Mouse (Mus musculus) CD4-positive naive resting alpha-beta T cell, adult 76 days (primary cell): ENCODE measurements around the gene Fam76b. TPM values are rescaled to one million over a fixed set of nuclear protein-coding genes. Genes with fewer than 3 reads are reported as not detected.

ENCODE experiments used
- total RNA-seq: library from RNA; stranded (reverse); gene quantifications from one replicate; pipeline ENCODE4 v1.2.4, GENCODE M21; 2023

Gene Fam76b
- total RNA-seq, result 61.8 TPM

DNA sequence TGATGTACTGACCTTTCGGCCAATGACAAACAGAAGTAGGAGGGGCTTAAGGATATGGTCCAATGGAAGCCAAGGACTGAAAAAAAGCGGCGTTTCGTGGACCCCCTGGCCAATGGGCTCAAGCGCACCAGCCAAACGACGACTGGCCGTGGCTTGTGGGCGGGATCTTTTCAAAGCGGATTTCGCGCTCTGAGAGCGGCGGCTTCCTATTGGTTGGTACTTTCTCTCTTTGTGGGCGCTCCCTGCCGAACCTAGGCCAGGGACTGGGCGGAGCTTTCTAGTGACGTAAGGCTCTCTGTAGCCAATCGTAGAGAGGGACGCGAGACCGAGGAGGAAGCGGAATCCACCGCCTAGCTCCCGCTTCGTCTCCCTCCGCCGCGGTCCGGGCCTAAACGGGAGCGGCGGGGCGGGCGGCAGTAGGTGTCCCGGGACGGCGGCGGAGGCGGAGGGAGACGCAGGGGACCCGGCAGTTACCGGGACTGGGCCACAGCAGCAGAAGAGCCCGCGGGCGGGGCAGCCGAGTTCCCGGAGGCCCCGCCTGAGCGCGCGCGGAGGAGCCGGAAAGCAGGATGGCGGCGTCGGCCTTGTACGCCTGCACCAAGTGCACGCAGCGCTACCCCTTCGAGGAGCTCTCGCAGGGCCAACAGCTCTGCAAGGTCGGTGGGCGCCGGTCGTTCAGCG, at the start of gene Fam76b:
TSS of gene Fam76b (plus strand) at position 311 of the 681 bp plus-strand sequence.

DNA sequence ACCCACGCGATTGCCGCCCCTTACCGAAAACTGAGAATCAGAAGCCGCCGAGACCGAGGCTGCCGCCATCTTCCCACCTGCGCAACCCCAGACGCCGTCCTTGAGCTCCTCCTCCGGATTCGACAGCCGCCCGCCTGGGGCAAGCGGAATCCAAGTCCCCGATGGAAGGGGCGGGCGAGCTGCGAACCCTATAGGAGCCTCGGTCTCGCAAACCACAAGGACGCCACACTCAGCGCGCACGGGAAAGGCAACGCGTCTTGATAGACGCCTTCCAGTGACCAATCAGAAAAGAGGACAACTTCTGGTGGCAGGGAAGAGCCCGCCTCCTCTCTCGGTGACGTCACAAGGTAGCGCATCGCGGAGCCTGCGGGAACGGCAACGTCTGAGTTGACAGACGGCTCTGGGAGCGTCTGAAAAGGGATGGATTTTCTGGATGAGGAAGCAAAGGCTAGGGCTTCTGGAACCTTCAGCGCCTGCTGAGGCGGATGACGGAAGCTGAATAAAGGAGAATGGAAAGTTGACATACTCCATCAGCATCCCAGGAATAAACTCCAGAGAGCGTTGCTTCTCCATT, 597 bp upstream of the Fam76b start, which contains the start of gene Cep57:
TSS of gene Cep57 (minus strand) at position 276 of the 574 bp plus-strand sequence.

Other genes with a start within 250 kb of the Fam76b start
- gene Mtmr2, start 79.3 kb upstream of the Fam76b start, total RNA-seq, result 61.3 TPM
- gene Cep57, start 609 bp upstream of the Fam76b start, total RNA-seq, result 90.3 TPM